Mouse (Mus musculus): Measurements from ENCODE around the gene Prg2. TPM values are rescaled to one million over a fixed set of nuclear protein-coding genes. Genes with fewer than 3 reads are reported as not detected.

Prg2 gene
- polyA plus RNA-seq, 1 experiment from 2014 or later = not detected

DNA sequence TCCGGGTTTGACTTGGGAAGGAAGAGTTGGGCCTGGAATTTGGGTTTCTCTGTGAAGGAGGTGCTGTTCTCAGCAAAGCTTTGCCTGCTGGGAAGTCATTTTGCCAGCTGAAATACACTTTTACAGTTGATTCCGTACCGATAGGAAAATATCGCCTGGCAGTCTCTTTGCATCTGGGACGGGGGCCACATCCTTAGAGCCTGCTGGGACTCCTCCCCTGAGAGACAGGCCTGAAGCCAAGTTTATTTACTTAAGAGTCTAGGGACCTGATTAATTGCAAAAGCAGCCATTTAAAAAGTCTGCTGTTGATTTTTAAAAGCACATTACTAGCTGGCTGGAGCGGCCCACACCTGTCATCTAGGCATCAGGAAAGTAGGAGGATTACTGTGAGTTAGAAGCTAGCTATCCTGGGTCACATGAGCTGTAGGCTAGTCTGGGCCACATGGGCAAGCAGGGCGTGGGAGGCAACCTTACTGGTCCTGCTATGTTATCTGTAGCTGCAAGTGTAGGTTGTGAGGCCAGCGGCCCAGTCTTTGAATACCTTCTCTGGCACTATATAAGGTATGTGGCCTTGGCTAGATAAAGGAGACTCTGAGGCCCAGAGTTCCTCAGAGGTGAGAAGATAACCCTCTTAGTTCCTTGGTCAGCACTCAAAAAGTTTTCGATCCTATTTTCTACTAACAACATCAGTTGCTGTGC lies 31.8 kb downstream of the Prg2 start:
- ATAC-seq (ENCODE audit: low FRiP score) = no peak
- H3K9ac ChIP-seq = no peak overlapping the region
- H3K27me3 ChIP-seq = no peaks in the 10 kb centered on the region
- H3K4me3 ChIP-seq (replicated peaks) = no peak overlapping the region
- H3K27ac ChIP-seq = no peak overlapping the region
- H3K9me3 ChIP-seq = no peaks in the 10 kb centered on the region
- H3K36me3 ChIP-seq (replicated peaks) = no peaks in the 10 kb centered on the region
- H3K4me1 ChIP-seq = no peaks in the 10 kb centered on the region
- H3K4me2 ChIP-seq = no peak overlapping the region
- 81% methylated on average over 9 of the region's 9 CpGs for WGBS

GRCm38 (mm10) chr2:85012679-85013078 lies 32.4 kb downstream of the Prg2 start:
- H3K27me3 ChIP-seq = no peaks in the 10 kb centered on the region
- no peak overlapping the region for H3K4me3 ChIP-seq (replicated peaks)
- ATAC-seq (ENCODE audit: low FRiP score) = no peak
- H3K9ac ChIP-seq = no peak overlapping the region
- no peak overlapping the region for H3K27ac ChIP-seq
- WGBS = 83% methylated on average over 14 of the region's 14 CpGs
- H3K4me1 ChIP-seq = no peaks in the 10 kb centered on the region
- no peak overlapping the region for H3K4me2 ChIP-seq
- no peaks in the 10 kb centered on the region for H3K36me3 ChIP-seq (replicated peaks)
- H3K9me3 ChIP-seq = no peaks in the 10 kb centered on the region

DNA sequence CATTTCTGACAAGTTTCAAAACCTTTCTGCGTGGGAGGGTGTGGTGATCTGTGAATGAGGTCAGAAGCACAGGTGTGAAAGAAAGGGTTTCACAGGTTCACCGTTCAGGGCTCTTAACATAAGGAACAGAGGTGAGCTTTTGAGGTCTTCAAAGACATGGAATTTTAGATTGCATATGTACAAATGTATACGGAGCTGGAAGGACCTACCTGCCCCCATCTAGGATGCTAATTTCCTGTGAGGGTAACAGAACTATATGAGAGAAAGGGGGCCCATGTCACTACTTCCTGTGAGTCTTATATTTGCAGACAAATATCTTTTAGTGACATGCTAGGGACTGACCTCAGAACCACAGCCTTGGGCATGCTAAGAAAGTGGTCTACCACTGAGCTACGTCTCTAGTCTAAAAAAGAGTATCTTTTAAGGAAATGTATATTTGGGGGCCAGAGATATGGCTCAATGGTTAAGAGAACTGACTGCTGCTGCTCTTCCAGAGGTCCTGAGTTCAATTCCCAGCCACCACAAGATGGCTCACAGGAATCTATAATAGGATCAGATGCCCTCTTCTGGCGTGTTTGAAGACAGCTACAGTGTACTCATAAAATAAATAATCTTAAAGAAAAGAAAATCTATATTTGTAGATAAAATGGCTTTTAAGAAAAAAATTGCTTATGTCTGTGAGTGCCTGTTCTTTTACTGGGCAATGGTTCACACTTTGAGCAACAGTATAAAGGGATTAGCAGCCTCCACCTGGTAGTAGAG lies 33.7 kb downstream of the Prg2 start:
- Histone ChIP-seq H3K4me1 (no peaks in the 10 kb centered on the region), H3K27me3 (no peaks in the 10 kb centered on the region), H3K36me3 (replicated peaks) (no peaks in the 10 kb centered on the region), H3K9me3 (no peaks in the 10 kb centered on the region), H3K4me3 (replicated peaks) (no peak overlapping the region), H3K27ac (no peak overlapping the region), H3K9ac (no peak overlapping the region), H3K4me2 (no peak overlapping the region)
- WGBS = 84% methylated on average over 5 of the region's 5 CpGs
- no peak for ATAC-seq (ENCODE audit: low FRiP score)

DNA sequence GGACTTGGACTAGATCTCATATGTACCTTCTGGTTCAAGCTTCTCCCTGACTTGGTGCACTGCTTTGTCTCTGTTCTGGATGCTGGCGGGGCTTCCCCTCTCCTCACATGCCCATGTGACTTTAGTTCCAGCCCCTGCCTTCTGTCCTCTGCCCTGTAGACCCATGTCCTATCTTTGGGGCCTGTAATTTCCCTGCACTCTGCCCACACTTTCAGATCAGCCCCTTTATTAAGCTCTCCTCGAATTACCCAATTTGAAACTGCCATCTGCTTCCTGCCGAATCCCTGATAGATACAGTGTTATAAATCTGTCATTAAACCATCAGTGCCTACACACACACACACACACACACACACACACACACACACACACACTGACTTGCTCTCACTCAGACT lies 34.3 kb downstream of the Prg2 start:
- no peak for ATAC-seq (ENCODE audit: low FRiP score)
- no peaks in the 10 kb centered on the region for H3K9me3 ChIP-seq
- 70% methylated on average over 3 of the region's 3 CpGs for WGBS
- H3K27ac ChIP-seq = no peak overlapping the region
- no peaks in the 10 kb centered on the region for H3K36me3 ChIP-seq (replicated peaks)
- no peaks in the 10 kb centered on the region for H3K4me1 ChIP-seq
- no peak overlapping the region for H3K4me3 ChIP-seq (replicated peaks)
- H3K4me2 ChIP-seq = no peak overlapping the region
- no peaks in the 10 kb centered on the region for H3K27me3 ChIP-seq
- no peak overlapping the region for H3K9ac ChIP-seq

DNA sequence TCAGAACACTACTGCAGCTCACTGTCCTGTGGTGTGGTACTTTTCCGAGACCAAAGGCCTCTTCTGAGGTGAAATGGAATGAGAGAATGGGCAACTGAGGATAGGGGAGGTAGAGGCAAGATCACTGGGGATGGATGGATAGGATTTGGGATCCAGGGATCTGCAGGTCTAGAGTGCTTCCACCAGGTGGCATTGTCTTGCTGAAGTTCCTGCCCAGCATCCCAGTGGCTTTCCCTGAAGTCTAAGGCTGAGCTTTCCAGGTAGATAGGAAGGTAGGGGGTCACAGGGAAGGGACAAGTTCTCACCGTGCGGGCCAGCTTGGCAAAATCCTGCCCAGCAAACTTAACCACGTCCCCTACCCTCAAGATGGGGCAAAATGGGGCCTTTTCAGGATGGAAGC lies 41.8 kb downstream of the Prg2 start:
- H3K9me3 ChIP-seq = no peaks in the 10 kb centered on the region
- no peak overlapping the region for H3K4me3 ChIP-seq (replicated peaks)
- no peaks in the 10 kb centered on the region for H3K36me3 ChIP-seq (replicated peaks)
- 21% methylated on average over 4 of the region's 4 CpGs for WGBS
- H3K27me3 ChIP-seq = no peaks in the 10 kb centered on the region
- H3K27ac ChIP-seq = no peak overlapping the region
- no peaks in the 10 kb centered on the region for H3K4me1 ChIP-seq
- no peak overlapping the region for H3K9ac ChIP-seq
- no peak overlapping the region for H3K4me2 ChIP-seq
- ATAC-seq (ENCODE audit: low FRiP score) = no peak

GRCm38 (mm10) chr2:85026178-85026577 lies 45.9 kb downstream of the Prg2 start:
- Histone ChIP-seq H3K36me3 (replicated peaks) (no peaks in the 10 kb centered on the region), H3K4me2 (no peak overlapping the region), H3K4me3 (replicated peaks) (no peak overlapping the region), H3K27ac (no peak overlapping the region), H3K9me3 (no peaks in the 10 kb centered on the region), H3K4me1 (no peaks in the 10 kb centered on the region), H3K27me3 (no peaks in the 10 kb centered on the region), H3K9ac (no peak overlapping the region)
- ATAC-seq (ENCODE audit: low FRiP score) = no peak
- WGBS = 91% methylated on average over 3 of the region's 3 CpGs

DNA sequence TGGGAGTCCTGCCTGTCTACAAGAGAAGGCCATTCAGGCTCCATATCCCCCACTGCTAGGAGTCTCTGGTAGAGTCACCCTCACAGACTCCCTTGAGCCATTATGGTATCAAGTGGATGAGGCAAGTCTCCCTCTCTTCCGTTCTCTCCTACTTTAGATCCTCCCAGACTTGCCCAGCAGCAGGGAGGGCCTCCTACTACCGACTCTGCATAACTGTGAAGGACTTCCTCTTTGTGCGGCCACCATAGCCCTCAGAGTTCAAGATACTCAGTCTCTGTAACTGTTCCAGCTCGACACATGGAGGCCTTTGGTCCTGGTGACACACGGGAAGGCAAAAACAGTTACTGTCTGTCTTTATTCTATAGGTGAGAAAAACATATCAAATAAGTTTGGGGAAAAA lies 47.0 kb downstream of the Prg2 start:
- H3K9me3 ChIP-seq = no peaks in the 10 kb centered on the region
- H3K27ac ChIP-seq = no peak overlapping the region
- H3K4me1 ChIP-seq = no peaks in the 10 kb centered on the region
- H3K36me3 ChIP-seq (replicated peaks) = no peaks in the 10 kb centered on the region
- no peak overlapping the region for H3K4me3 ChIP-seq (replicated peaks)
- no peak overlapping the region for H3K4me2 ChIP-seq
- no peaks in the 10 kb centered on the region for H3K27me3 ChIP-seq
- H3K9ac ChIP-seq = no peak overlapping the region
- no peak for ATAC-seq (ENCODE audit: low FRiP score)
- WGBS = 79% methylated on average over 5 of the region's 5 CpGs

DNA sequence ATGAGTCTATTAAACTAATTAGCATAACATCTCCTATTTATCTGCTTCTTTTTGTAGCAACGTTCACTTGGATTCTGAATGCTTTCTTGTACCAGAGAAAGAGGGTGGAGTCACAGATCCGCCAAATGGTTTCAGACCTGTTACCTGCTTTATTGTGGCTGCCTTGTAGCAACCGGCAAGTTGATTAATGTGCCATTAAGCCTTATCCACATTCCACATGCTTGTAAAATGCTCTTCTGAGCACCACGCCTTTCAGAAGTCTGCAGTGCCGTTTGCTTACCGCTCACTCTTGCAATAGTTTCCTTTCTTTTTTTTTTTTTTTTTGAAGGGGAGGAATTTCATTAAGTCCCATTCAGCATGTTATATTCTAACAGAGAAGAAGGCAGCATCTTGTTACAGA lies 49.6 kb downstream of the Prg2 start:
- Histone ChIP-seq H3K4me3 (replicated peaks) (no peak overlapping the region), H3K27ac (no peak overlapping the region), H3K4me1 (no peaks in the 10 kb centered on the region), H3K9ac (no peak overlapping the region), H3K9me3 (no peaks in the 10 kb centered on the region), H3K27me3 (peaks cover 3% of the 10 kb centered on the region; the same call in 1 of the 2 replicates), H3K36me3 (replicated peaks) (no peaks in the 10 kb centered on the region), H3K4me2 (no peak overlapping the region)
- ATAC-seq (ENCODE audit: low FRiP score) = no peak
- 71% methylated on average over 6 of the region's 6 CpGs for WGBS

DNA sequence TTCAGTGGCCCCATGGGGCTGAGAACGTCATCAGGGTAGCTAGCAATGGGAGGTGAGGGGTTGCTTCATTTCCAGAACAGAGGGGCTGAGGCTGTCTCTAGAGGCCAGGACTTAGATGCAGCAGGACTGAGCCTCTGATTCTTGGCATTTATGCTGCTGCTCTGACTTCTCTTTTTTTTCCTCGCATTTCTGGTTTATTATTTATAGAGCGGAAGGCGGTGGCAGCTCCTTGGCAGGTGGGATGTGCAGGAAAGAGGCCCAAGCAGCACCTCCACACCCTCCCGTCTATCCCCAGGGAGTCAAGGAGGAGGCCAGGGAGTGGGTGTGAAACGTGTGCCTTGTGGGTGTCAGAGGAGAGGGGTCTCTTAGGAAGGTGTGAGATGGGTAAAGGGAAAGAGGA lies 50.7 kb downstream of the Prg2 start:
- Histone ChIP-seq H3K36me3 (replicated peaks) (no peaks in the 10 kb centered on the region), H3K4me3 (replicated peaks) (no peak overlapping the region), H3K27me3 (peaks cover 3% of the 10 kb centered on the region; the same call in 1 of the 2 replicates), H3K9me3 (no peaks in the 10 kb centered on the region), H3K4me2 (no peak overlapping the region), H3K9ac (no peak overlapping the region), H3K4me1 (peaks cover 1% of the 10 kb centered on the region; the same call in 1 of the 2 replicates), H3K27ac (no peak overlapping the region)
- no peak for ATAC-seq (ENCODE audit: low FRiP score)
- 75% methylated on average over 6 of the region's 6 CpGs for WGBS

- H3K36me3 ChIP-seq (replicated peaks) = no peaks in the 10 kb centered on the region
- ATAC-seq (ENCODE audit: low FRiP score) = no peak
- 87% methylated on average over 2 of the region's 2 CpGs for WGBS
Observed at GRCm38 (mm10) chr2:85033121-85033520, 52.9 kb downstream of the Prg2 start.

More at GRCm38 (mm10) chr2:85033121-85033520, 52.9 kb downstream of the Prg2 start:
- Histone ChIP-seq H3K9me3 (no peaks in the 10 kb centered on the region), H3K4me1 (peaks cover 12% of the 10 kb centered on the region), H3K27me3 (peaks cover 3% of the 10 kb centered on the region; the same call in 1 of the 2 replicates), H3K4me3 (replicated peaks) (no peak overlapping the region), H3K4me2 (no peak overlapping the region), H3K9ac (no peak overlapping the region), H3K27ac (no peak overlapping the region)

Data from forebrain, embryonic 12.5 days (tissue).